Mouse (Mus musculus) ES-Bruce4 (cell line): ENCODE data around the gene Slc9a9.

Experiments used
- CTCF ChIP-seq: IDR thresholded peaks from one replicate; pipeline ENCODE4 v1.8.1; 2011; ENCODE audit warnings: low read depth, low read length
- POLR2A ChIP-seq: IDR thresholded peaks from one replicate; pipeline ENCODE4 v1.8.1; 2011; ENCODE audit warnings: low read length; ENCODE audit not compliant: insufficient read depth

GRCm38 (mm10) chr9:94649991-94650390, 19.7 kb upstream of the Slc9a9 start:
- TF ChIP-seq POLR2A (no peak), CTCF (no peak)
